Mouse (Mus musculus) embryo, embryonic 11.5 days (tissue): ENCODE data around the gene Fam192a.
A peak's percentile ranks its signal among the peaks of the same experiment; 100 is the strongest.

ENCODE experiments used
- DNase-seq: peaks from one replicate; pipeline ENCODE4 v3.0.0-alpha.2; 2012; ENCODE audit warnings: low read depth, low spot score

The Fam192a gene

GRCm38 (mm10) chr8:94571896-94572295, 29.9 kb downstream of the Fam192a start:
- DNase-seq, result no peak

- DNase-seq, result no peak
Measured at GRCm38 (mm10) chr8:94569419-94569818, 32.4 kb downstream of the Fam192a start.

GRCm38 (mm10) chr8:94568098-94568497, 33.7 kb downstream of the Fam192a start:
- DNase-seq, result no peak

GRCm38 (mm10) chr8:94567159-94567849, 34.5 kb downstream of the Fam192a start:
- no peak for DNase-seq

- no peak for DNase-seq
Measured at GRCm38 (mm10) chr8:94566446-94567158, 35.2 kb downstream of the Fam192a start.

- no peak for DNase-seq
Measured at GRCm38 (mm10) chr8:94566033-94566432, 35.8 kb downstream of the Fam192a start.

- no peak for DNase-seq
Measured at GRCm38 (mm10) chr8:94564421-94564820, 37.4 kb downstream of the Fam192a start.

- no peak for DNase-seq
Measured at GRCm38 (mm10) chr8:94561256-94561655, 40.5 kb downstream of the Fam192a start.

- DNase-seq, result no peak
Measured at GRCm38 (mm10) chr8:94557281-94557680, 44.5 kb downstream of the Fam192a start.

- DNase-seq, result no peak
Measured at GRCm38 (mm10) chr8:94552696-94553095, 49.1 kb downstream of the Fam192a start.

GRCm38 (mm10) chr8:94551471-94552422, 50.0 kb downstream of the Fam192a start:
- DNase-seq, result peak; percentile 45

- no peak for DNase-seq
Measured at GRCm38 (mm10) chr8:94549998-94550397, 51.8 kb downstream of the Fam192a start.

GRCm38 (mm10) chr8:94549482-94549881, 52.3 kb downstream of the Fam192a start:
- DNase-seq, result no peak

- no peak for DNase-seq
Measured at GRCm38 (mm10) chr8:94549041-94549440, 52.8 kb downstream of the Fam192a start.

GRCm38 (mm10) chr8:94543981-94544380, 57.8 kb downstream of the Fam192a start:
- no peak for DNase-seq

- no peak for DNase-seq
Measured at GRCm38 (mm10) chr8:94540889-94541795, 60.7 kb downstream of the Fam192a start.

- DNase-seq, result no peak
Measured at GRCm38 (mm10) chr8:94540025-94540424, 61.8 kb downstream of the Fam192a start.

GRCm38 (mm10) chr8:94537456-94537855, 64.3 kb downstream of the Fam192a start:
- DNase-seq, result no peak

- DNase-seq, result no peak
Measured at GRCm38 (mm10) chr8:94535631-94536030, 66.2 kb downstream of the Fam192a start.

GRCm38 (mm10) chr8:94534612-94535011, 67.2 kb downstream of the Fam192a start:
- no peak for DNase-seq
